Mouse (Mus musculus) adrenal gland, postnatal 25 days (tissue): ENCODE data around the gene Gstm1. TPM values are rescaled to one million over a fixed set of nuclear protein-coding genes. Genes with fewer than 3 reads are reported as not detected.
"Not testable (repeated sequence)": the region's sequence is repeated elsewhere in the genome, so short reads cannot be mapped to it uniquely, and the experiment has no call there.

Source experiments
- DNase-seq: peaks from one replicate; pipeline ENCODE4 v3.0.0; 2021; ENCODE audit warnings: mixed read lengths
- total RNA-seq: library from RNA; stranded (reverse); gene quantifications from 2 replicates; pipeline ENCODE4 v1.2.3, GENCODE M21; 2021

Gene Gstm1
- total RNA-seq, 1 experiment from 2014 or later = 277 TPM

DNA sequence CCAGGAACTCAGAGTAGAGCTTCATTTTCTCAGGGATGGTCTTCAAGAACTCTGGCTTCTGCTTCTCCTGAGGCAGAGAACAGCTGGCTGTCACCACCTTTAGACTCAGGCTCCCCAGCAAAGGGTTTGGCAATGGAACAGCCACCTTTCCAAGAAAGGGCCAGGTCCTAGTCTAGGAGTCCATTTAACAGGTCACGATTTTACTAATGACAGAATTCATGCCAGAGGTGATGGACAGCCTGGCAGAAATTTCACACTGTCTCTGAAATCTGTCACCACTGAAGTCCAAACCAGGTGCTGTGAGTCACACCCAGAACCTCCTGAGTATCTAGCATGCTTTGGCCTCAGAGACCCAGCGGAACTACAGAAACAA lies 2.8 kb downstream of the Gstm1 start:
- DNase-seq = no peak

DNA sequence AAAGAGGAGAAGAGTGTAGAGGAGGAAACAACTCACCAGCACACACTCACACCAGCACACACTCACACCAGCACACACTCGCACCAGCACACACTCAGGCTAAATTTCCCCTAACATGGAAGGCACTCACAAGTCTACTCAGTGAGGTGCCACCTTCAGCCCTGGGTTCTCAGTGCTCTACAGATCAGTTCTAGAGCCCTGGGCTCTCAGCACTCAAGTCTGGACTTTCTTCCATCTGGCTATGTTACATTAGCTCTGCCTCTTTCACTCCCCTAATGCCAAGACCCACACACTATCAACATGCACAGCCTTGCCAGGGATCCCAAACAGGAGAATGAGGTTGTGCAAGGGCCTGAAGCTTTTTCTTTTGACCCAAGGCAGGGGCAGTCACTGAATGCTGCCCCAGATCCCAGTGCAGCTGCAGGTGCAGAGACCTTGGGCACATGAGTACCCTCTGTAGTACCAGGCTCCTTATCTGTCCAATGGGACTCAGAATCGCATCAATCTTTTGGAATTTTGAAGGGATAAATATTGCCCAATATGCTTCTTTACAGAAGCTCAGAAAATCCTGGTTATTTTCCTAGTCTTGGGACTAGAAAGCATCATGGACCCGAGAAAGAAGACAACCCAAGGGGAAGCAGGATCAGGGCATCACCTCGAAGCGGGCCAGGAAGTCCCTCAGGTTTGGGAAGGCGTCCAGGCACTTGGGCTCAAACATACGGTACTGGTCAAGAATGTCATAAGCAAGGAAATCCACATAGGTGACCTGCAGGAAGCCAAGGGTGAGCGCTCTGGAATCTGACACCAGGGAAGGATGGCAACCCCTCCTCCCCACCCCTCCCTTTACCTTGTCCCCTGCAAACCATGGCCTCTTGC lies 3.4 kb downstream of the Gstm1 start:
- no peak for DNase-seq

DNA sequence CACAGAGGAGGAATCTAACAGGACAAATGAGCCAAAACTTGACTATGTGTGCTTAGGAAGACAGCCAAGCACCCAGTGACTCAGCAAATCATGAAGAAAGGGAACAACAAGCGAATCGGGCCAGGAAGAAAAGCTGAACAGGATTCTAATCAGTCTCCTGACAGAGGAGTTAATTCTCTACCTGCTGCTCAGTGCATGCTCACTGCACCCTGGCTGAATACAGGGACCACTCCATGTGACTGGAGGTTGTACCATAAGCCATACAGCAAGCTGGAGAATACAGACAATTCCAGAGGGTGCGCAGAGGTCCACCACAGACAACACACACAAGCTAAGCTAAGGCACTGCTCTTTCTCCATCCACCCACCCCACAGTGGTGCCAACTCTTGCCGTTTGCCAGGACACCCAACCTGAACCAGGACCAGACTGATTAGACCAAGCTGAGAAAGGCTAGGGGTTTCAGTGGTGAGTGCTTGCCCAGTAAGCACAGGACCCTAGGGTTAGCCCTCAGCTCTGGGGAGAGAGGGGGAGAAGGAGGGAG lies 4.4 kb downstream of the Gstm1 start:
- peak; percentile 64 for DNase-seq

DNA sequence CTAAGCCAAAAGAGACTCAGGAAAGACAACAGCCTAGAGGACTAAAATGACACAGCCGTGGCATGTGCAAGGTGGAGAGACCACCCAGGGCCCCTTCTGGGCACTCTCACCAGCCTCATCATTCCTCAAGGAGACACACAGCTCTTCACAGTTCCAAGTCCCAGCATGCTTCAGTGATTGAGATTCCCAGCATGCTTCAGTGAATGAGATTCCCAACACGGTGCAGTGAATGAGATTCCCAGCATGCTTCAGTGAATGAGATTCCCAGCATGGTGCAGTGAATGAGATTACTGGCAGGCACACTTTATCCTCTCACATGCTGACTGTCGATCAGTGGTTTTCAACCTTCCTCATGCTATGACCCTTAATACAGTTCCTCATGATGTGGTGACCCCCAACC lies 6.2 kb downstream of the Gstm1 start:
- no peak for DNase-seq

DNA sequence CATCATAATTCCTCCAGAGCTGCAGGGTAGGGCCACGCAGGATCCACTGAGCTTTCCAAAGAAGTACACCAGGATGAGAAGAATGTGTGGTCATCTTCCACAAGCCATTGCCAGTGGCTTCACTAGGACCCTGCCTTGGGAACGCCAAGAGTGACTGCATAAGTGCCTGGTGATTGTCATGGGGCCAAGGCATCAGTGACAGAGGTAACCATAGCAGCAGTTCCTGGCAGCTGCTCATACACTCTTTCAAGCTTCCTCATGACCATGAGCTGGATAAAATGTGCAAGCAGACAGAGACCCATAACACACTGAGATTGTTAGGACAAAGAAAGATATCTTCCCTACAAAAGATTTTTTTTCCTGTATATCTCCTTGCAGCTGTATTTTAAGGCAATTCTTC lies 7.5 kb downstream of the Gstm1 start:
- peak; percentile 47 for DNase-seq

DNA sequence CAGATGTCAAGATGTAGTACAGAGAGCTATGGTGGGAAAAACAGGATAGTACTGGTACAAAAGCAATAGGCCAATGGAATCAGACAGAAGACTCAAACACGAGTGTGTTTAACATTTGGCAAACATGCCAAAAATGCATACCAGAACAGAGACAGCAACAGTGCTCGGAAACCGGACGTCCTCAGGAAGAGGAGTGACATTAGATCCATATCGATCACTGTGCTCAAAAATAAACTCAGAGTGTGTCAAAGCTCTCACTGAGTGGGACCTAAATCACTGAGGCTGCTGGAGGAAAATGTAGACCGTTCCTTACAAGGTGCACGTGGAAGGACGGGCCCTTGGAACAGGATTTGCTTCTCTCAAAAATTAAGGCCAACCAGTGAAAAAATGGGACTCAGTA lies 15.8 kb downstream of the Gstm1 start:
- no peak for DNase-seq

DNA sequence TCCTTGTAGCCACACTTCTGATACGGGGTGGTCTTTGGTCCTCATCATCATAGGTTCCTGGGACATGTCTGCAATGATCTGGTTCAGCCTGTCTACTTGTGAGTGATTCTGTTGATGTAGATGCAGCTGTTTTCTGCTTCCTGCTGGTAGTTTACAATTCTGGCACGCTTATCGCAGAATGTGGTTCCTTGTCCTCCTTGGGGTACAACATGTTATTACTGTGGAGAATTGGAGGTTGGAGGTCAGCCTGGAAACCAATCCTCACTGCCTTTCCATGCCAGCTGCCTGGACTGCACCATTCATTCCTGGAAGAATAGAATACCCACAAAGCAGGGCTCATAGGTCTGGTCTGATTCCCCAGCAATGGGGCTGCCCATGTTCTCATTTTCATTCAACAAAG lies 18.3 kb downstream of the Gstm1 start:
- DNase-seq = no peak

DNA sequence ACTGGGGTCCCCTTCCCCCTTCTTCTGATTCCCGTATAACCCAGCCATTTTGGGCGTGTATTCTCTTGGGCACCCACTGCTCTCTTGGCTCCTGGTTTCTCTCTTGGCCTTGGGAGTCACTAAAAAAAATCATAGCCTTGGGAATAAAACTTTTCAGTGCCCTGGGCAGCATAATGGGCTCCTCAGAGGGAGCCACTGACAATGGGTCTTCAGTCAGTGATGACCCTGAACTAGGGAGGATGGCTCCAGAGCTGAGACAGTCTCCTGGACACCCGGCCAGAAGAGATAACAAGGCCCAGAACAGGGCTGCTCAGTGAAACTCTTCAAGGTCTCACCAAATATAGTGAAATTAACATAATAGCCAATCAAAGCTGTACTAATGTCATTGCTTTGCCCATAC lies 19.2 kb downstream of the Gstm1 start:
- DNase-seq = no peak

DNA sequence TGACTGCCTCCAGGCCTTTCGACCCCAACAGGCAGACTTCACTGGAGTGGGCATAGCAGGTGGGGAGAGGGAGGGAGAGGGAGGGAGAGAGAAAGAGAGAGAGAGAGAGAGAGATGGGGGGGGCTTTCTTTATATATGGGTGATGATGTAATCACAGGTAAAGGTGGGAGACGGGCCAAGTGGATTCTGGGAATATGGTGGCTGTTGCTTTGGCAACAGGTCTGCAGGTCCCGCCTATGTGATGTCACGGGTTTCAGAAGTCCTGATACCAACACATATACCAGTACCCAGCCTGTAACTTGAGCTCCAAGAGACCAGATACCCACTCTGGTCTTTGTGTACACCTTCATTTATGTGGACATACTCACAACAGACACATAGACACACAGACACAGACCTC lies 21.2 kb downstream of the Gstm1 start:
- DNase-seq = no peak

DNA sequence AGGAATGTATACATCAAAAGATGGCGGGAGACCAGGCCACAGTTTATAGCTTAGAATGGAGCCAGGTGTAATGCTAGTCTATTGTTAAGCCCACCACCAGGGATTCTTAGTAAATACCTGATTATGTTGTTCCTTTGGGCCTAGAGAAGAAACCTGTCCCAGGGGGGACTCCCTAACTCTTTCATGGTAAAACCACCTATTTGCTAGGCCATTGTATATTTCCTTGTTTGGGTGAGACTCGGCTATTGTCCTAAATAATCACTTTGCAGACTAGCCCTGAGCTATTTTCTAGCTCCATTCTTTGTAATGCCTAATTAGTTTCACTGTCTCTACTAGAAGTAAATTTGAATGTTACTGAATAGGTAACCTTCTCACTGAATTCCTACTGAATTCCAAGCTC lies 21.8 kb downstream of the Gstm1 start:
- DNase-seq = not testable (repeated sequence)

DNA sequence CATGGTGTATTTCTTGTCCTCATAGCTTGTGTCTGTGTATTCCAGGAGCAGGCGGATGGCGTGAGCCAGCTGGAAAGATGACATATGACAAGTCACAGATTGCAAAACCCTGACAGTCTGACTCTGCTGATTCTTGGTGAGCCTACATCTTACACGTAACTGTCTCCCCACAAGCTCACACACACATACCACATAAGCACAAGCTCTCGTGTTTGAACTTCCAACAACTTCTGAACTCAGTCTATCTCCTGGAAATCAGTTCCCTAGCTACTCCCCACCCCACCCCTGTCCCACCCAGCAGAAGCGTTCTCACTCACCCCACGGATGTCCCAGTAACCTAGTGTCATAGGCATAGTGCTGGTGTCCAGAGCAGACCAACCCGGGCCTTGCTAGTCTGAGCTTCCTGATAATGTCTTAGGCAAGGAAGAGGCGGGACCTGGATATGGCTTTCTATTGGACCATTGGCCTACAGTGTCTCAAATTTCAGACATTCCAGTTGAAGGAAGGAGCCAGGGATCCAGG lies 31.7 kb downstream of the Gstm1 start, which contains the start of gene Gstm2:
TSS of gene Gstm2 (minus strand) at position 413 of the 522 bp plus-strand sequence.
- DNase-seq = peak; percentile 35

DNA sequence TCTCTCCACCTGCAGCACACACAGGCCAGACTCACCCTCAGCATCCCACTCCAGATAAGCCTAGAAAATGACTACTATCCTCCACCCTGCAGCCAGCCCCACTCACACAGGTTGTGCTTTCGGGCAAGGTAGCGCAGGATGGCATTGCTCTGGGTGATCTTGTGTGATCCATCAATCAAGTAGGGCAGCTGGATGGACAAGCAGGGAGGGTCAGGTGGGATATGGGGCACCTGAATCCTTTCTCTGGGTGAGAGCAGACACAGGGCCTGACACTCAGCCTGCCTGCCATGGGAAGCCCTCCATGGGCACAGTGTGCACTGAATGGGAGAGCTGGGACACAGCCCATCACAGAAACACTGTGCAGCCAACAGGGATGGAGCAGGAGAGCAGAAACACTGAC lies 32.6 kb downstream of the Gstm1 start:
- not testable (repeated sequence) for DNase-seq

DNA sequence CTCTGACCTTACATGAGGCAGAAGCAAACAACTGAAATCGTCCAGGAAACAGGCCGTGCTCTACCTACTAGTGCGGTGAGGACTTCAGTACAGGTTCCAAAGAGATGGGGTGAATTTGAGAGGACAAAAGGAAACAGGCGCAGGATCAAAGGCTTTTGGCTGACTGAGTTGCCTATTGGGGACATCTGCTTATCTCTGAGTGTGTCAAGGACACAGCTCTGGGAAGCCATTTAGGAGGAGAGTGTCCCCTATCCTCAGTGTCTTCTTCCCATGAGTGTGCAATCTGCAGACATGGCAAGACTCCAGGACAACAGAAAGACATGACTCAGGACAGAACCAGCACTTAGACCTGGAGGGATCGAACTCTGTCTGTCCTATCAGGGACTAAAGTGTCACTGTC lies 33.3 kb downstream of the Gstm1 start:
- no peak for DNase-seq

DNA sequence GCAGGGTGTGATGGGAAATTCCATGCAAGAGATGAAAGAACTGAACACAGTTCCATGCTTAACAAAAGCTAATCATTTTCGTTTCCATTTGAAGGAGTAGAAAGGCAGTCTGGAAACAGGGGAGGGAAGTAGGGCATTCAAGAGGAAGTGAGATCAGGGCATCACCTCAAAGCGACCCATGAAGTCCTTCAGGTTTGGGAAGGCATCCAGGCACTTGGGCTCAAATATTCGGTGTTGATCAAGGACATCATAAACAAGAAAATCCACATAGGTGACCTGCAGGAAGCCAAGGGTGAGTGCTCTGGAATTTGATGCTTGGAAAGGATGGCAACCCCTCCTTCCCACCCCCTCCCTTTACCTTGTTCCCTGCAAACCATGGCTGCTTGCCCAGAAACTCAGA lies 34.0 kb downstream of the Gstm1 start:
- DNase-seq = no peak

DNA sequence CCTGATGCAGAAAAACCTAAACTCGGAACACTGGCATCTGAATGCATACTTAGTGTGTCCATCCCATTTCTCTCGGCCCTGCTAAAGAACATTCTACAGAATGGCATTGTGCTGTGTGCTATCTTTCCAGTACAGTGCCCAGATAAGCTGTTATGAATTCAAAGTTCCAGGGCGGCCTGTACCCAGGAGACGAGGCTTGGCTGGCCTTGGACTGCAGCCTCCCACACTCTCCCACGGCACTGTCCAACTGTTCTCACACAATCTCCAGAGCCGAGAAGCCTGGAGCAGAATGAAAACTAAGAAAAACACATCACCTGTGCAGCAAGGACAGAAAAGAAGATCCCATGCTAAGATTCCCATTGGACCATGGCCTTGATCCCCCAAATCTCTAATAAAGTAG lies 35.0 kb downstream of the Gstm1 start:
- DNase-seq = peak; percentile 43

DNA sequence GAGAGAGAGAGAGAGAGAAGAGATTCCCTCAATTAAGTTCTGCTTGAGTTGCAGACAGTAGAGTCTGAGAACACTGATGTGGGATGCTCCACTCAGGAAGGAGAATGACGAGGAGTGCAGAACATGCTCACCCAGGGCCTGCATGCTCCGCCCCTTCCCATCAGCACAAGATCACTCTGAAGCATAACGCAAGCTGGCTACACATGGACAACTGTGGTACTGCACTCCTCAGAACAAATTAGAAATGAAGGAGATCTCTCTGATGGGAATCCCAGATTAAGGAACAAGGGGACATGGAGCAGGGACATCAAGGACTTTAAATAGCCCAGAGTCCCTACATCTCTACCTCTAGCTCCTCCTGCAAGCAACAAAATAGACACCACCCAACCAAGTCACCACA lies 36.5 kb downstream of the Gstm1 start:
- DNase-seq = no peak

DNA sequence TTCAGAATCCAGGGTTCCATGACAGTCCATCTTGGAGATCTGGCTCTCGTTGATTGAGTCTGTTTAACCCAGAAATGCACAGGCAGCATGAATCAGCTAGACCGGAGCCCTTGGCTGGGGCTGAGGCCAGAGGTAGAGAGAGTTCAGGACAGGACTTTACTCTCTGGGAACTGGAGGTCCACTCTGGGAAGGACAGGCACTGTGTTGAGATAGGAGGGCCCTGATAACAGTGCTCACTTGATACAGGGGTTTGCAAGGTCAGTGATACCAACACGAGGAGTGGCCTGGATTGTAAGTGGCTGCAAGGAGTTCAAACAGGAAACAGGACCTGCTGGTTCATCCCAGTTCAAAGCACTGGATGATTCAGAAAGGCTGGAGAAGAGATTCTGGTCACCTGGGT lies 40.1 kb downstream of the Gstm1 start:
- DNase-seq = no peak

DNA sequence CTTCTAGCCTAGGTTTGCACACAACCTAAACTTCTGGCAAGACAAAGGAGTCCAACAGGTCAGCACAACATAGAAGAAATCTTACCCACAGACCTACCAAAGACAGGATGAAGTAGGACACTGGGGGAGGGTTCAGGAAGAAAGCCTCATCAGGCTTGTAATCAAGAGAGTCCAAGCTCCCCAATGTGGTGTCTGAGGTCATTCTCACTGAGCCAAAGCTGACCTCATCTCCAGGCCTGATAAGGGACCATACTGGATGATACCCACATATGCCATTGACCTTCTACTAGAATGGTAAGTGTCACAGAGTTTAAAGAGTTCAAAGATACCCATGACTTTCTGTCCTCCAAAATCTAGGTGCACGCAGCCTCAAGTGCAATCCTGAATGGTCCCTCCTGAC lies 43.5 kb downstream of the Gstm1 start:
- no peak for DNase-seq

DNA sequence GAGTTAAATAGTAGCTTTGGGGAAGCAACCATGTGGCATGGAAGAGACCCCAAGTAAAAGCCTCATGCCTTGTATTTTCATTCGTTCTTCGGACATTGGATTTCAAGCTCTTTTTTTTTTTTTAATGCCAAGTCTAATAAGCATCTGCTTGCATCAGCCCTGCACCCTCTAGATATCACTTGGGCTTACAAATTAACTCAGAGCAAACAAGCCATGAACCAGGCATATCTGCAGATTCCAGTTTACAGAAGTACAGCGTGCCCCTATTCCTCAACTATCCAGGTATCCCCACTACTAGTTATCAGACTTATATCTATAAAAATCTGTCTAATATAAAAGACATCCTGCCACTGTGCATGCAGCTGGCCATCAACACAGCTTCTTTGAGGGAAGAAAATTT lies 45.7 kb downstream of the Gstm1 start:
- DNase-seq = no peak

DNA sequence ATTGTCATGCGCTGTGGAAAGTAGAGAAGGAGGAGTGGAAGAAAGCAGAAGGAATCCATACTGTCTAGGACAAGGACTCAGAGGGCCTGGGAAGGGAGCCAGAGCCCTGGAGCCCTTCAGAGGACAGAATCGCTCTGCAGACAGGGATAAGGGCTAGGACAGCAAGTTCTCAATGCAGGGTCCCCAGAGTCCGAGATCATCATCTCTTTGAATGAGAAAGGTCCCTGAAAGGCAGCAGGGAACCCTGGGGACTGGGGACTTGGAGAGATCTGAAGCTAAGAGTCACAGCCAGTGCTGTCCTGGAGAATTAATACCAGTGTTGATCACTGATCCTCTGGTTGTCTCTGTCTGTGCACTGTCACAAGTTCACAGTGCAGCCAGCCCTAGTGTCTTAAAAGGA lies 46.7 kb downstream of the Gstm1 start:
- DNase-seq = not testable (repeated sequence)

DNA sequence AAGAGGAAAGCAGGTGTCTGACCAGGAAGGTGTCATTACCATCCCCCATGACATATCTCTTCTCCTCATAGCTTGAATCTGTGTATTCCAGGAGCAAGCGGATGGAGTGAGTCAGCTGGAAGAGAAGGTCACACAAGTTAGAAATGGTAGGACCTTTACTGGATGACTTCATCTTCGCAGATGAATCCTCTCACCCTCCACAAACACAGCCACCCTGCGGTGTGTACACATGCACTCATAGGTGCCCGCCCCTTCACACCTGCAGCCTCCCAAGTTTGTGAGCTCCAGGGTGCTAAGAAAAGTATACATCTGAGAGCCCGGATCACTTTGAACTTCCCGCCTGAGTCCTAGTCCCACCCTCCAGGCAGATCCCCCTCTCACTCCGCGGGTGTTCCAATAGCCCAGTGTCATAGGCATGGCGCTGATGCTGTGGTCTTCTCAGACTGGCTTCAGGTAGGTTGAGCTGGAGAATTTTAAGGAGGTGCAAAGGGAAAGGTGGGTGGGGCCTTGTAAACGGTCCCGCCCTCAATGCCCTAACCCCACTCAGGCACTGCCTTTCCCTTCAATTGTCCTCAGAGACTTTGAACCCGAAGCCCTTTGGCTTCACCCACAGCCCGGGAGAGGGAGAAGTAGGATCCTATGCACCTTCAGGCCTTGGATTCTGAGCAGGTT lies 48.9 kb downstream of the Gstm1 start, which contains the start of gene Gstm3:
TSS of gene Gstm3 (minus strand) at position 560 of the 672 bp plus-strand sequence.
- no peak for DNase-seq

DNA sequence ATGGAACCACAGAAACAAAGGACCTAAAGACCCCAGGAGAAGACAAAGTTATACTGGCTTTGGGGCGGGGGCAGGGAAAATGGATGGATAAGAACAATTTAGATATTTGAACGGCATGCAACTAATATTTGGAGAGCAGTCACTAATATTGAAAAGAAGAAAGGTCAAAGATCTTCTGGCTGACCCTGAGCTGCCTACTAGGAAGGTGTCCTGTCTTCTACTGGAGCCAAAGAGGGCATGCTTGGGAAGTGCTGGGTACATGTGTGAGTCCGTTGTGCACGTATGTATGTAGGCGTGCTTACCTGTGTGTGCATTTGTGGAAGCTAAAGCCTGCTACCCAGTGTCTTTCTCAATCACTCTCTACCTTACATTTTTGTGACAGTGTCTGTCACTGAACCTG lies 51.1 kb downstream of the Gstm1 start:
- DNase-seq = no peak

DNA sequence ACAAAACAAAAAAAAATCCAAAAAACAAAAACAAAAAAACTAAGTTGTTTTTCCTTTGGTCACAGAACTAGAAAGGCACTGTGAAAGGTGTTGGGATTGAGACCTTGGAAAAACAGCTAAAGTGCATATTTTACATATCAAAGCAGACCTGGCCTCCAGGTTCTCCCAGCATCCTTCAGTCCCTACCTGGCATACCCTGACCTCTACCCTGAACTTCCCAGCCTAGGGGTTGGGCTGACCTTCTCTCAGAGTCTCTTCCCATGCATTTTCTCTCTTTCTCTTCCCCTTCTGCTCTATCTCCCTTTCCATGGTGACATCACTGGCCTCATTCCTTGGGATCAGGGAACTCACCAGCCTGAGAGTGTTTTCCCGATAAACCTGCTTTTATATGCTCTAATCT lies 52.2 kb downstream of the Gstm1 start:
- DNase-seq = no peak
